Mouse (Mus musculus) MEL (cell line): Measurements from ENCODE around the gene Ipo13. TPM values are rescaled to one million over a fixed set of nuclear protein-coding genes. Genes with fewer than 3 reads are reported as not detected.

ENCODE experiments used
- DNase-seq: peaks from one replicate; pipeline ENCODE4 v3.0.0; 2011; ENCODE audit warnings: low read depth, low spot score
- H3K27ac ChIP-seq: 2 replicates; pipeline ENCODE4 v1.5.1; 2012; ENCODE audit warnings: low read depth, mild to moderate bottlenecking, control low read depth, low read length, moderate library complexity; ENCODE audit not compliant: control insufficient read depth
- H3K27me3 ChIP-seq, 2 experiments: fragments of 150-350 bp in 1 of 2; sonication (generic) in 1 of 2; 2 replicates each; pipeline ENCODE4 v1.6.1; 2012; ENCODE audit warnings: low read length in 2 of 2, mild to moderate bottlenecking in 2 of 2, improper control_type of control experiment in 1 of 2, moderate library complexity in 1 of 2; ENCODE audit not compliant: insufficient read depth in 2 of 2, control insufficient read depth in 1 of 2
- H3K36me3 ChIP-seq, 2 experiments: 2 replicates each; pipeline ENCODE4 v1.6.1; 2012 to 2014; ENCODE audit warnings: low read length in 2 of 2, improper control_type of control experiment in 1 of 2, inconsistent platforms in 1 of 2, mild to moderate bottlenecking in 1 of 2; ENCODE audit not compliant: insufficient read depth in 2 of 2, control insufficient read depth in 1 of 2
- H3K4me1 ChIP-seq, 2 experiments: fragments of 150-350 bp in 1 of 2; sonication (generic) in 1 of 2; 2 replicates each; pipeline ENCODE4 v1.6.1; 2012; ENCODE audit warnings: low read length in 2 of 2, improper control_type of control experiment in 1 of 2, mild to moderate bottlenecking in 1 of 2; ENCODE audit not compliant: insufficient read depth in 2 of 2, control insufficient read depth in 1 of 2
- H3K4me3 ChIP-seq, 2 experiments: fragments of 150-350 bp in 1 of 2; sonication (generic) in 1 of 2; 2 replicates each; pipeline ENCODE4 v1.5.1; 2012; ENCODE audit warnings: low read depth in 2 of 2, low read length in 2 of 2, mild to moderate bottlenecking in 2 of 2, moderate library complexity in 2 of 2, control low read depth in 1 of 2, improper control_type of control experiment in 1 of 2; ENCODE audit not compliant: control insufficient read depth in 1 of 2, insufficient read depth in 1 of 2
- H3K79me2 ChIP-seq: 2 replicates; pipeline ENCODE4 v1.6.1; 2012; ENCODE audit warnings: mild to moderate bottlenecking, low read length, moderate library complexity; ENCODE audit not compliant: control insufficient read depth, poor library complexity, insufficient read depth
- H3K9ac ChIP-seq: 2 replicates; pipeline ENCODE4 v1.6.1; 2012; ENCODE audit warnings: low read depth, mild to moderate bottlenecking, control low read depth, low read length, moderate library complexity; ENCODE audit not compliant: control insufficient read depth, poor library complexity, severe bottlenecking
- H3K9me3 ChIP-seq: fragments of 150-350 bp; sonication (generic); replicated peaks from 2 replicates; pipeline ENCODE4 v1.6.1; 2012; ENCODE audit warnings: mild to moderate bottlenecking, low read length, improper control_type of control experiment, moderate library complexity; ENCODE audit not compliant: insufficient read depth
- CHD1 ChIP-seq: IDR thresholded peaks from 2 replicates; pipeline ENCODE4 v1.6.1; 2012; ENCODE audit warnings: low read depth, mild to moderate bottlenecking, inconsistent platforms, low read length, improper control_type of control experiment
- CHD2 ChIP-seq: IDR thresholded peaks from 2 replicates; pipeline ENCODE4 v1.6.1; 2011; ENCODE audit warnings: low read length, improper control_type of control experiment
- CTCF ChIP-seq, 3 experiments: IDR thresholded peaks in 2 of 3; conservative IDR thresholded peaks in 1 of 3; 2 replicates each; pipeline ENCODE4 v1.5.1; 2011 to 2012; ENCODE audit warnings: low read length in 3 of 3, low read depth in 2 of 3, mild to moderate bottlenecking in 2 of 3, improper control_type of control experiment in 1 of 3, inconsistent platforms in 1 of 3, mixed read lengths in 1 of 3, moderate library complexity in 1 of 3; ENCODE audit not compliant: control insufficient read depth in 1 of 3, insufficient read depth in 1 of 3, poor library complexity in 1 of 3, severe bottlenecking in 1 of 3
- ELF1 ChIP-seq: IDR thresholded peaks from 2 replicates; pipeline ENCODE4 v1.6.1; 2014; ENCODE audit warnings: low read depth, mild to moderate bottlenecking, inconsistent platforms, low read length, improper control_type of control experiment, moderate library complexity
- GATA1 ChIP-seq: IDR thresholded peaks from 2 replicates; pipeline ENCODE4 v1.6.1; 2011; ENCODE audit warnings: low read depth, low read length, improper control_type of control experiment
- HCFC1 ChIP-seq: IDR thresholded peaks from 2 replicates; pipeline ENCODE4 v1.6.1; 2012; ENCODE audit warnings: low read depth, mild to moderate bottlenecking, inconsistent platforms, low read length, improper control_type of control experiment, moderate library complexity
- KAT2A ChIP-seq: conservative IDR thresholded peaks from 2 replicates; pipeline ENCODE4 v1.6.1; 2012; ENCODE audit warnings: low read depth, low read length, improper control_type of control experiment, inconsistent platforms
- MAFK ChIP-seq: IDR thresholded peaks from 2 replicates; pipeline ENCODE4 v1.6.1; 2011; ENCODE audit warnings: low read depth, mild to moderate bottlenecking, low read length, improper control_type of control experiment, borderline replicate concordance
- MAX ChIP-seq: IDR thresholded peaks from 2 replicates; pipeline ENCODE4 v1.6.1; 2011; ENCODE audit warnings: low read length, improper control_type of control experiment
- MAZ ChIP-seq: IDR thresholded peaks from 2 replicates; pipeline ENCODE4 v1.6.1; 2012; ENCODE audit warnings: low read depth, mild to moderate bottlenecking, inconsistent platforms, low read length, improper control_type of control experiment
- MEF2A ChIP-seq: IDR thresholded peaks from 2 replicates; pipeline ENCODE4 v1.6.1; 2014; ENCODE audit warnings: low read depth, mild to moderate bottlenecking, inconsistent platforms, low read length, improper control_type of control experiment; ENCODE audit not compliant: poor library complexity, insufficient replicate concordance, severe bottlenecking; ENCODE audit errors: extremely low read depth
- MYB ChIP-seq: IDR thresholded peaks from 2 replicates; pipeline ENCODE4 v1.6.1; 2011; ENCODE audit warnings: mild to moderate bottlenecking, low read depth, low read length, improper control_type of control experiment
- MYC ChIP-seq: IDR thresholded peaks from 2 replicates; pipeline ENCODE4 v1.6.1; 2011; ENCODE audit warnings: low read depth, mild to moderate bottlenecking, low read length, improper control_type of control experiment, moderate library complexity
- POLR2AphosphoS5 ChIP-seq: IDR thresholded peaks from 2 replicates; pipeline ENCODE4 v1.6.1; 2012; ENCODE audit warnings: low read depth, borderline replicate concordance, mild to moderate bottlenecking, inconsistent platforms, low read length, moderate library complexity, mixed read lengths
- RAD21 ChIP-seq: IDR thresholded peaks from 2 replicates; pipeline ENCODE4 v1.6.1; 2011; ENCODE audit warnings: mild to moderate bottlenecking, low read depth, low read length, improper control_type of control experiment
- RCOR1 ChIP-seq: IDR thresholded peaks from 2 replicates; pipeline ENCODE4 v1.6.1; 2012; ENCODE audit warnings: low read depth, mild to moderate bottlenecking, inconsistent platforms, low read length, improper control_type of control experiment
- SIN3A ChIP-seq: IDR thresholded peaks from 2 replicates; pipeline ENCODE4 v1.6.1; 2012; ENCODE audit warnings: low read length, improper control_type of control experiment, inconsistent platforms
- SMC3 ChIP-seq: IDR thresholded peaks from 2 replicates; pipeline ENCODE4 v1.6.1; 2011; ENCODE audit warnings: low read depth, low read length, improper control_type of control experiment
- TAL1 ChIP-seq: IDR thresholded peaks from 2 replicates; pipeline ENCODE4 v1.6.1; 2012; ENCODE audit warnings: mild to moderate bottlenecking, inconsistent platforms, low read length, moderate library complexity, mixed read lengths
- TCF12 ChIP-seq: IDR thresholded peaks from 2 replicates; pipeline ENCODE4 v1.6.1; 2014; ENCODE audit warnings: low read depth, mild to moderate bottlenecking, inconsistent platforms, low read length, improper control_type of control experiment, moderate library complexity
- UBTF ChIP-seq: IDR thresholded peaks from 2 replicates; pipeline ENCODE4 v1.6.1; 2012; ENCODE audit warnings: low read depth, mild to moderate bottlenecking, inconsistent platforms, low read length, improper control_type of control experiment, moderate library complexity, borderline replicate concordance; ENCODE audit not compliant: insufficient read depth
- USF1 ChIP-seq: IDR thresholded peaks from 2 replicates; pipeline ENCODE4 v1.6.1; 2014; ENCODE audit warnings: low read depth, mild to moderate bottlenecking, inconsistent platforms, low read length, improper control_type of control experiment, moderate library complexity
- USF2 ChIP-seq, 2 experiments: IDR thresholded peaks; 2 replicates each; pipeline ENCODE4 v1.6.1; 2011 to 2012; ENCODE audit warnings: improper control_type of control experiment in 2 of 2, low read length in 2 of 2, borderline replicate concordance in 1 of 2, inconsistent platforms in 1 of 2, low read depth in 1 of 2, mild to moderate bottlenecking in 1 of 2; ENCODE audit not compliant: insufficient read depth in 1 of 2
- ZC3H11A ChIP-seq: IDR thresholded peaks from 2 replicates; pipeline ENCODE4 v1.6.1; 2012; ENCODE audit warnings: low read depth, mild to moderate bottlenecking, inconsistent platforms, low read length, improper control_type of control experiment
- ZNF384 ChIP-seq: IDR thresholded peaks from 2 replicates; pipeline ENCODE4 v1.6.1; 2012; ENCODE audit warnings: low read depth, mild to moderate bottlenecking, inconsistent platforms, low read length, improper control_type of control experiment
- polyA plus RNA-seq, 2 experiments: library from polyadenylated mRNA; stranded (reverse) in 1 of 2; unstranded in 1 of 2; fragments of >175 nt in 1 of 2; fragments of >200 nt in 1 of 2; gene quantifications; 2 replicates each; pipeline versions ENCODE4 v1.2.1 to v1.2.4; 2012; ENCODE audit warnings: low replicate concordance in 2 of 2, low read depth in 1 of 2; ENCODE audit not compliant: insufficient read length in 2 of 2, insufficient read depth in 1 of 2, missing spikeins in 1 of 2
- total RNA-seq: library from RNA; depleted of rRNA; stranded (reverse); fragments of 300-350 nt; gene quantifications from 2 replicates; pipeline ENCODE4 v1.2.3, GENCODE M21; 2012

Gene Ipo13
- total and polyA plus RNA-seq, 3 experiments, result 39.5 to 88.0 TPM; not detected in 1

DNA sequence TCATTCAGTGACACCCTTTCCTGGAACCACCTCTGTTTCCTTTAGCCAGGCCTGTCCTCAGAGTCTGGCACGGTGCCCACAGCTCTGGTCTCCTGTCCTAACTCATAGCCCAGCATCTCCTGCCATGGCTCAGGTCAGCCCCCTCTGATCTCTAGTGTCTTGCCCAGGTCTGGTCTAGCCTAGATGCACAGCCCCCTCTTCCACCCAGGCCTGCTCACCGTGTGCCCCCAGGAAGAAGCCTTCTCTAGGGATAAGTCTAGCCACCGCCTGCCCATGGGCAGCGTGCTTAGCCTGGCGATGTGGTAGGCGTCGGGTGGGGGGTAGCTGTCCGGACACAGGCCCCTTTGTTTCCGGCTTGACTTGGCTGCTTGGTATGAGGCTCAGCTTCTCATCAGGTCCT lies 59.7 kb downstream of the Ipo13 start:
- no peak overlapping the region for H3K4me3 ChIP-seq
- no peak overlapping the region for H3K9ac ChIP-seq
- no peaks in the 10 kb centered on the region for H3K79me2 ChIP-seq
- no peaks in the 10 kb centered on the region for H3K9me3 ChIP-seq
- H3K27me3 ChIP-seq, result no peaks in the 10 kb centered on the region
- no peak for DNase-seq
- no peak for TF ChIP-seq HCFC1
- TF ChIP-seq CHD2, result no peak
- TF ChIP-seq KAT2A, result no peak
- no peak for TF ChIP-seq ELF1
- TF ChIP-seq TCF12, result no peak
- no peak for TF ChIP-seq RAD21
- no peak for TF ChIP-seq MEF2A
- TF ChIP-seq MAX, result no peak
- no peak for TF ChIP-seq CTCF (IDR thresholded peaks at IDR 0.05 in 2 of 3, conservative IDR thresholded peaks at IDR 0.05 in 1 of 3; ENCODE audit: control insufficient read depth in 1 of 3, insufficient read depth in 1 of 3, low read depth in 2 of 3, low read length in 3 of 3, poor library complexity in 1 of 3, severe bottlenecking in 1 of 3)
- TF ChIP-seq UBTF, result no peak
- no peak for TF ChIP-seq MAFK
- no peak for TF ChIP-seq MAZ
- TF ChIP-seq, all 39 proteins: peak for 0
- H3K27ac ChIP-seq, result no peak overlapping the region
- H3K4me1 ChIP-seq, result no peaks in the 10 kb centered on the region
- no peaks in the 10 kb centered on the region; a peak in 1 of 4 replicates for H3K36me3 ChIP-seq

DNA sequence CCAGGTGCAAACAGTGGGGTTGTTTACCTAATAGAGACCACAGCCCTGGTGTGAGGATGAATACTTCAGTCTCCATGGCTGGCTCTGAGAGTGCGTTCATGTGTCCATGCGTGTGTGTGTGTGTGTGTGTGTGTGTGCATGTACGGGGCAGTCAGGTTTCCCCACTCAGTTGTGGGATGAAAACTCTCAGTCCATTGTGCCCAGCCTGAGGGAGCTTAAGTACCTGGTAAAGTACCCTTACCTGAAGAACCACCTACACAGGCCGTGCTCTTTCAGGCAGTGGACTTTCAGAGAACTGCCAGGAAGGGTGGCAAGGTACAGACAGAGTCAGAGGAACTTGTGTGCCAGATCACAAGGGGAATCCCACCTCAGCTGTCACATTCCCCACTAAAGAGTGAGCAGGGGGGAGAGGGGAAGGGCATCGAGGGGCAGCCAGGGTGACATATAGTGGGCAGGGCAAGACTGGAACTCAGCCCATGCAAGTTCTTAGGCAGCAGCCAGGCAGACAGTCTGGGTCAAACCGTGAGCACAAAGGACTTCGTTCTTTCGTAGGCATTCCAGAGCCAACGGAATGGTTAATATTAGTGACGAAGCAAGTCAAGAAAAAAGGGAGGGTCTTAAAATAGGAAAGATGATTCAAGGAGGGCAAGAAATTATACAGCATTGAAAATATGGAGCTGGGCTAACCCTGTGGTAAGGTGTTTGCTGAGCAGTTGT lies 62.5 kb downstream of the Ipo13 start:
- H3K27me3 ChIP-seq, result no peaks in the 10 kb centered on the region
- H3K9me3 ChIP-seq, result no peaks in the 10 kb centered on the region
- no peak for DNase-seq
- H3K9ac ChIP-seq, result no peak overlapping the region
- TF ChIP-seq CHD1 (no peak), POLR2AphosphoS5 (no peak), ZNF384 (no peak), USF1 (no peak), CHD2 (no peak), TAL1 (no peak), GATA1 (no peak), MYB (no peak), MAX (no peak), SIN3A (no peak), MYC (no peak), SMC3 (no peak), USF2 (IDR thresholded peaks at IDR 0.05; ENCODE audit: borderline replicate concordance in 1 of 2, insufficient read depth in 1 of 2, low read depth in 1 of 2, low read length in 2 of 2) (no peak), RCOR1 (no peak), HCFC1 (no peak), ZC3H11A (no peak)
- H3K4me3 ChIP-seq, result no peak overlapping the region
- H3K27ac ChIP-seq, result no peak overlapping the region
- no peaks in the 10 kb centered on the region for H3K4me1 ChIP-seq
- no peaks in the 10 kb centered on the region for H3K79me2 ChIP-seq
- H3K36me3 ChIP-seq, result no peaks in the 10 kb centered on the region; a peak in 1 of 4 replicates
